Mouse (Mus musculus): ENCODE results near the gene Polr2h. TPM values are rescaled to one million over a fixed set of nuclear protein-coding genes. Genes with fewer than 3 reads are reported as not detected.

Gene Polr2h
- polyA plus RNA-seq, 1 experiment = 2.9 TPM

DNA sequence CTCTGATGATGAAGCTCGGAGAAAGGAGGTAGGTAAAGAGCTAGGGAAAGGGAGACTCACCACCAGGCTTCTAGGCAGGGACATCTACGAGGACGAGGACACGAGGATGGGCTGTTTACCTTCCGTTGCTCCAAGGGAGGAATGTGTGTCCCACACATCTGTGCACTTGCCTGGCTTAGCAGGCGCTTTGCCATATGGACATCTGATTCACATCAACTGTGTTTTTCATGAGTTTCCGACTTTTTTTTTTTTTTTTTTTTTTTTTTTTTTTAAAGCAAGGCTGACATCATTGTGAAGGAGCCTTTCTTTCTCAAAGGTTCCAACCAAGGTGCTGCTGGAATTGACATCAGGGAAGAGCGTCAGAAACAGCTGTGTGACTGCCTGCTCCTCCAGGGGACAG, 33.1 kb downstream of the Polr2h start:
- Histone ChIP-seq H3K36me3 (replicated peaks; ENCODE audit: low read length) (no peaks in the 10 kb centered on the region), H3K27me3 (replicated peaks) (peaks cover 16% of the 10 kb centered on the region), H3K4me3 (replicated peaks) (peak overlapping the region; percentile 50), H3K4me1 (peaks cover 1% of the 10 kb centered on the region; the same call in 1 of the 2 replicates), H3K9me3 (peaks cover 5% of the 10 kb centered on the region; the same call in 1 of the 2 replicates)
- TF ChIP-seq FLI1 (IDR thresholded peaks at IDR 0.05; ENCODE audit: low read length) (no peak), GATA1 (IDR thresholded peaks at IDR 0.05; ENCODE audit: borderline replicate concordance, low read length) (no peak)

DNA sequence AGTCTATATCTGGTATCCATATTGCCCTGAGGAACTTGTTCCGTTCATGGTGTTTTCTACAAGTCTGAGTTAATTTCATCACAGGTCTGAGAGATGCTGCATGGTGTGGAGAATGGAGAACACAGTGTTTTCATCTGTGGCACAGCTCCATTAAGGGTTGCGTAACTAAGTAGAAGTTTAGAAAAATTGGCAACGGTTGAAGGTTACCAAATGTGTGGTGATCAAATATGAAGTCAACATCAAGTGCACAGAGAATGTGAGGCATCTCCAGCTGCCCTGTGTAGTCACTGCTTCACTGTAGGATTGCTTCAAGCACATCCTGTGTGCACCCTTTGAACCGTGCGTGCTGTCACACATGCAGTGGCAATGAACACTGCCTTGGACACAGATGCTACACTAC, 38.6 kb downstream of the Polr2h start:
- no peak for TF ChIP-seq GATA1 (IDR thresholded peaks at IDR 0.05; ENCODE audit: borderline replicate concordance, low read length)
- TF ChIP-seq FLI1 (IDR thresholded peaks at IDR 0.05; ENCODE audit: low read length) = no peak
- Histone ChIP-seq H3K27me3 (replicated peaks) (peaks cover 3% of the 10 kb centered on the region), H3K4me1 (peaks cover 14% of the 10 kb centered on the region), H3K36me3 (replicated peaks; ENCODE audit: low read length) (no peaks in the 10 kb centered on the region), H3K4me3 (replicated peaks) (no peak overlapping the region), H3K9me3 (no peaks in the 10 kb centered on the region)

DNA sequence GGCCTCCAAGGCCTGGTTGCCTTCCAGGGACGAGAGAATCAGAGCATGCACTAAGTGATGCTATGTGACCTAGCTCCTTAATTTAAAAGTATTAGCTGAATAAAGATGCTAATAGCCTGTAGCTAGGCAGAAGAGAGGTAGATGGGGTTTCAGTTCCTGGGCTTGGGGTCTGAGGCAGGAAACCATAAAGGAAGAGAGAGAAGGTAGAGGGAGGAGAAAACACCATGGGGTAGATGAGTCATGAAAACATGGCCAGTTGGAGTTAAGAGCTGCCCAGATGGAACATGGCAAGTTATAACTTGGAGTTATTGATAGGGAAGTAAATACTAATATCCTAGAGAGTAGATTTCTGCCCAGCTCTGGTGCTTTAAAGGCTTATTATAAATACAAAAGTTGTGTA, 39.9 kb downstream of the Polr2h start:
- Histone ChIP-seq H3K4me3 (replicated peaks) (no peak overlapping the region), H3K36me3 (replicated peaks; ENCODE audit: low read length) (no peaks in the 10 kb centered on the region), H3K4me1 (peaks cover 17% of the 10 kb centered on the region), H3K9me3 (no peaks in the 10 kb centered on the region), H3K27me3 (replicated peaks) (peaks cover 2% of the 10 kb centered on the region)
- TF ChIP-seq GATA1 (IDR thresholded peaks at IDR 0.05; ENCODE audit: borderline replicate concordance, low read length) = no peak
- TF ChIP-seq FLI1 (IDR thresholded peaks at IDR 0.05; ENCODE audit: low read length) = no peak

DNA sequence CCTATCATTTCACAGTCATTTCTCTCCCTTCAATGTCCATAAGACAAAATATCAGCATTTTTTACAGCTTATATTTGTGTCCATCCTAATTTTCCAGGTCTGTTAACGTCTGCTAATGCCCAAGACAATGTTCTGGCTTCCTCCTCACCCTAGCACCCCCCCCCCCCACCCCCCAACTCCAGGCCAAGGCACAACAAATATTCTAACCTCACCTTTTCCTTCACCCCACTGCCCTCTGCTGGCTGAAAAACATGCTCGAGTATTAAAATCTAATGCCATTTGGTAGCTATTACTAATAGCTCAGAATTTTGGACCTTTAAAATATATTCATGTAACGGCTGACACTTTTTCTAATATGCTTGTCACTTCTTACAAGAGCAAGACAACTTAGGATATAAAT, 44.2 kb downstream of the Polr2h start:
- TF ChIP-seq GATA1 (IDR thresholded peaks at IDR 0.05; ENCODE audit: borderline replicate concordance, low read length) (no peak), FLI1 (IDR thresholded peaks at IDR 0.05; ENCODE audit: low read length) (no peak)
- Histone ChIP-seq H3K4me3 (replicated peaks) (no peak overlapping the region), H3K27me3 (replicated peaks) (no peaks in the 10 kb centered on the region), H3K9me3 (no peaks in the 10 kb centered on the region), H3K36me3 (replicated peaks; ENCODE audit: low read length) (no peaks in the 10 kb centered on the region), H3K4me1 (peaks cover 26% of the 10 kb centered on the region)

DNA sequence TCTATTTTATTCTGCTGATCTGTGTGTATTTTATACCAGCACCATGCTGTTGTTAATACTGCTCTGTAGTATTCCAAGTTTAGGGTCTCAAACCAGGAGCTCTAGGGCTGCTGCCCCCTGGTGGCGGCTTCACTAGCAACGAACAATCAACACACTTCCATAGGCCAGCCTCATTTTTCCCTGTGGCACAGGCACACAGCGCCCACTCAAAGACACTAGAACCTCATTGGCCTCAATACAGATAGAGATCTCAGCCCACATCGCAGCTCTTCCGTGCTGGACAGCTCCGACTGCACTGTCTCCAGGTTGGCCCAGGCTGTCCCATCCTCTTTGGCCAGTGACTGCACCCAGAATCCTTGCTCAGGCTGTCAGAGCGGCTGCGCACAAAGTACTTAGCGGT, 47.8 kb downstream of the Polr2h start:
- Histone ChIP-seq H3K27me3 (replicated peaks) (no peaks in the 10 kb centered on the region), H3K4me3 (replicated peaks) (peak overlapping the region; percentile 1), H3K9me3 (no peaks in the 10 kb centered on the region), H3K4me1 (peaks cover 12% of the 10 kb centered on the region), H3K36me3 (replicated peaks; ENCODE audit: low read length) (no peaks in the 10 kb centered on the region)
- TF ChIP-seq GATA1 (IDR thresholded peaks at IDR 0.05; ENCODE audit: borderline replicate concordance, low read length) = no peak
- no peak for TF ChIP-seq FLI1 (IDR thresholded peaks at IDR 0.05; ENCODE audit: low read length)

Other genes with a start within 250 kb of the Polr2h start
- gene Eif2b5, start 218.8 kb upstream of the Polr2h start, polyA plus RNA-seq (2012; ENCODE audit: insufficient read depth, low replicate concordance) = 5.9 and 9.1 TPM in 2 replicates
- 21.1 and 45.9 TPM in 2 replicates for gene Dvl3, start 200.7 kb upstream of the Polr2h start, polyA plus RNA-seq (2012; ENCODE audit: insufficient read depth, low replicate concordance)
- 49.0 and 228 TPM in 2 replicates for gene Ap2m1, start 182.2 kb upstream of the Polr2h start, polyA plus RNA-seq (2012; ENCODE audit: insufficient read depth, low replicate concordance)
- 24.1 TPM in 1 of 2 replicates, not detected in the other for gene Abcf3, start 169.1 kb upstream of the Polr2h start, polyA plus RNA-seq (2012; ENCODE audit: insufficient read depth, low replicate concordance)
- gene Vwa5b2, start 128.2 kb upstream of the Polr2h start, polyA plus RNA-seq (2012; ENCODE audit: insufficient read depth, low replicate concordance) = not detected in 2 replicates
- 5.4 and 20.7 TPM in 2 replicates for gene Eef1akmt4, start 106.1 kb upstream of the Polr2h start, polyA plus RNA-seq (2012; ENCODE audit: insufficient read depth, low replicate concordance)
- not detected in 2 replicates for gene Gm49333, start 106.1 kb upstream of the Polr2h start, polyA plus RNA-seq (2012; ENCODE audit: insufficient read depth, low replicate concordance)
- gene Alg3, start 105.9 kb upstream of the Polr2h start, polyA plus RNA-seq (2012; ENCODE audit: insufficient read depth, low replicate concordance) = 15.2 and 24.9 TPM in 2 replicates
- 2.3 and 5.9 TPM in 2 replicates for gene Camk2n2, start 96.4 kb upstream of the Polr2h start, polyA plus RNA-seq (2012; ENCODE audit: insufficient read depth, low replicate concordance)
- 0.48 TPM in 1 of 2 replicates, not detected in the other for gene Ece2, start 87.8 kb upstream of the Polr2h start, polyA plus RNA-seq (2012; ENCODE audit: insufficient read depth, low replicate concordance)
- 33.0 and 128 TPM in 2 replicates for gene Psmd2, start 66.0 kb upstream of the Polr2h start, polyA plus RNA-seq (2012; ENCODE audit: insufficient read depth, low replicate concordance)
- 247 and 739 TPM in 2 replicates for gene Eif4g1, start 49.4 kb upstream of the Polr2h start, polyA plus RNA-seq (2012; ENCODE audit: insufficient read depth, low replicate concordance)
- 7.9 and 8.6 TPM in 2 replicates for gene Fam131a, start 24.4 kb upstream of the Polr2h start, polyA plus RNA-seq (2012; ENCODE audit: insufficient read depth, low replicate concordance)
- gene Clcn2, start 81 bp downstream of the Polr2h start, polyA plus RNA-seq (2012; ENCODE audit: insufficient read depth, low replicate concordance) = 2.1 TPM in 1 of 2 replicates, not detected in the other
- not detected in 2 replicates for gene Chrd, start 15.5 kb downstream of the Polr2h start, polyA plus RNA-seq (2012; ENCODE audit: insufficient read depth, low replicate concordance)
- gene Thpo, start 16.8 kb downstream of the Polr2h start, polyA plus RNA-seq (2012; ENCODE audit: insufficient read depth, low replicate concordance) = not detected in 2 replicates

Data from megakaryocyte, embryonic 14.5 days (primary cell).